Comparison of ENCODE assay signal across 10 mouse cellular contexts in genomic region chr3:145798751-145799188, GRCm38 (mm10). TPM values are rescaled to one million over a fixed set of nuclear protein-coding genes. Genes with fewer than 3 reads are reported as not detected.
DNase-seq lines count a peak whose midpoint lies in the region; ATAC-seq lines count a peak whose summit lies in the region.
"Had no signal": no experiment of that assay in that cellular context is flagged by ENCODE, and none has a peak within 500 bp of the region (broad histone marks: within the 10 kb centered on the region; RNA-seq: fewer than 3 reads in every experiment).

No protein-coding gene starts in this region.

- no peak overlapping the region for H3K4me3 ChIP-seq in liver, embryonic 11.5 days (ENCODE audit: low read depth, low read length)
- H3K4me3 ChIP-seq: left cerebral cortex, adult 2 months had no signal

- ATAC-seq in liver, embryonic 11.5 days (replicated peaks; ENCODE audit: low FRiP score) = peak; percentile 72

- peaks cover 22% of the 10 kb centered on the region for H3K4me1 ChIP-seq in liver, embryonic 11.5 days (replicated peaks; ENCODE audit: control insufficient read depth, insufficient read depth, low read length)

- H3K36me3 ChIP-seq in liver, embryonic 11.5 days (ENCODE audit: control insufficient read depth, insufficient read depth, low read length) = no peaks in the 10 kb centered on the region

- peak; percentile 26 for DNase-seq in urinary bladder, postnatal 25 days (ENCODE audit: low spot score)
- DNase-seq in urinary bladder, postnatal 4 days (ENCODE audit: low spot score in 2 of 2) = no peak
- peak; percentile 44 for DNase-seq in heart, postnatal 4 days
- peak; percentile 48 for DNase-seq in liver, embryonic 11.5 days (ENCODE audit: low spot score)
- DNase-seq in yolk sac, embryonic 10.5 days (ENCODE audit: low spot score) = peak; percentile 91
- no peak for DNase-seq in cerebellum, postnatal 10 days
- no peak for DNase-seq in thymus, postnatal 0 days (ENCODE audit: low spot score)
- DNase-seq in layer of hippocampus, postnatal 36 days = no peak

- H3K9ac ChIP-seq in liver, embryonic 11.5 days (ENCODE audit: low read depth, low read length) = no peak overlapping the region

- peaks cover under 1% of the 10 kb centered on the region; the same call in 1 of the 2 replicates for H3K9me3 ChIP-seq in liver, embryonic 11.5 days (ENCODE audit: control insufficient read depth, low read length)

- H3K27ac ChIP-seq in liver, embryonic 11.5 days (ENCODE audit: low read depth, low read length) = peak overlapping the region; percentile 43; the same call in 1 of the 2 replicates
- H3K27ac ChIP-seq: left cerebral cortex, adult 2 months had no signal

- peak overlapping the region; percentile 20; the same call in 1 of the 2 replicates for H3K4me2 ChIP-seq in liver, embryonic 11.5 days

- 4% methylated on average over 6 of the region's 6 CpGs for WGBS in liver, embryonic 11.5 days

- H3K27me3 ChIP-seq in liver, embryonic 11.5 days (replicated peaks; ENCODE audit: control insufficient read depth, insufficient read depth, low read length) = no peaks in the 10 kb centered on the region

RNA-seq across cellular contexts. Expression of gene Ddah1, which starts 40.3 kb away (rescaled TPM):
- total RNA-seq in heart, postnatal 4 days (2021) = 10 to 100 TPM; 15.5 to 15.9 TPM
- polyA plus RNA-seq in liver, embryonic 11.5 days (2014; fragmentation: Nextera tagmentation; extraction: Ambion mirVana) = 47.3 and 50.2 TPM in 2 replicates
- 2.9 and 3.2 TPM in 2 replicates for polyA plus RNA-seq in thymus, postnatal 0 days (2015; fragmentation: Nextera tagmentation; extraction: Ambion mirVana)
- total RNA-seq in layer of hippocampus, postnatal 36 days (2021) = 10 to 100 TPM; 53.1 to 56.2 TPM
- total RNA-seq: MEL had no signal

Comparison
In these comparisons a context has a peak if more than half of its experiments do, and no peak if none do; other contexts are left out.
1. DNase-seq: peak in urinary bladder, postnatal 25 days (single experiment), heart, postnatal 4 days (single experiment), liver, embryonic 11.5 days (single experiment) and yolk sac, embryonic 10.5 days (single experiment); none in urinary bladder, postnatal 4 days (0 of 2), cerebellum, postnatal 10 days (0 of 2), thymus, postnatal 0 days (single experiment) and layer of hippocampus, postnatal 36 days (0 of 2).